Mouse (Mus musculus) cerebellum, adult 2 months (tissue): ENCODE results near the gene Spaca9.

Experiments used
- CTCF ChIP-seq: fragments of 200-500 bp; IDR thresholded peaks from 2 replicates; pipeline ENCODE4 v1.5.1; 2011; ENCODE audit warnings: low read depth, mild to moderate bottlenecking, control low read depth, low read length, moderate library complexity, borderline replicate concordance; ENCODE audit not compliant: insufficient read depth
- POLR2A ChIP-seq: fragments of 200-500 bp; IDR thresholded peaks from 2 replicates; pipeline ENCODE4 v1.6.1; 2011; ENCODE audit warnings: low read length, control low read depth, borderline replicate concordance; ENCODE audit not compliant: insufficient read depth

DNA sequence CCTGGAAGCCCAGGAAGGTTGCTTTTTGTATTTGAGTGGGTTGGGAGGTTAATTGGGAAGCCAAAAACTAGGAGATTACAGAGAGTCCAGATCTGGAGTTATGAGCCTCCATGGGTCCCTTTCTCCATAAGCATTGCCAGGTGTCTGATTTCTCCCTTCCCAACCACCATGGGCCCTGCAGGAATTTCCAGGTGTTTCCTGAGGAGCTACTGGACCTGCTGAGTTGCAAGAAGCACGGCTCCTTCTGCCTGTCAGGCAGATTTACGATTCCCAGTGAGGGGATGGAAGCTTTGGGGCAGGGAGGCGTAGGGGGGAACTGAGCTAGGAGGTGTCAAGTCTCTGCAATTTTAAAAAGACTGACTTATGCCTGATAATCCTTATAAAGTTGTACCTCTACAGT, 33.7 kb downstream of the Spaca9 start:
- TF ChIP-seq POLR2A (no peak), CTCF (no peak)
